Mouse (Mus musculus) thymus, postnatal 25 days (tissue): Measurements from ENCODE around the gene Ppfibp1.
A peak's percentile ranks its signal among the peaks of the same experiment; 100 is the strongest.

Source experiments
- DNase-seq: peaks from one replicate; pipeline ENCODE4 v3.0.0; 2022

The Ppfibp1 gene

GRCm38 (mm10) chr6:146963396-146964150 lies 75.3 kb downstream of the Ppfibp1 start:
- DNase-seq, result no peak

DNA sequence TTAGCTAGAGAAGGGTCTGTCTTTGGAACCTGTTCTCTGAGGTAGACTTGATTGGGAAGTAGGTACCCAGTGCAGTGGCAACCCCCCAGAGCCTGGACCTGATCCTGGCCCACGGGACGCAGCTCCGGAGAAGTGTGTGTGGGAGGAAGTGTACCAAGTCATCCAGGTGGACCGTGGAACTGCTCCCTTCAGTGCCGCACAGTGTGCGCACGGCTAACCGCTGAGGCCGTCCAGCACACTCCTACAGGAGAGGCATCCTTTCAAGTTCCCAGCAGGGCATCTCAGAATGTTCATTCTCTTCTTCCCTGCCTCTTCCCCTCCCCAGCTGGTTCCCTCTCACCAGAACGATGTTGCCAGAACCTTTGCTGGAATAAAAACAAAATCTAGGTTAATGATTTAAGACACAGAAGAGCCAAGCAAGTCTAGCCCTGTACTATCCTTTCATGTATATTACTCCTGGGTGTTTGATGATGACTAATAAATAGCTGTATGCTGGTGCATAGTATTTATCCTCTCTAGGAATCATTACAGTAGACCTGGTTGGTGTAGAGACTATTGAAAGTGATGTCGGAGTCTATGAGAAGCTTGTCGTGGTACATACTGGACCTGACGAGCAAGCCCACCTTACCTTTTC lies 77.0 kb downstream of the Ppfibp1 start:
- no peak for DNase-seq

GRCm38 (mm10) chr6:146966446-146967019 lies 78.2 kb downstream of the Ppfibp1 start:
- no peak for DNase-seq

- DNase-seq, result no peak
These were observed 79.5 kb downstream of the Ppfibp1 start for GRCm38 (mm10) chr6:146967836-146968235.

GRCm38 (mm10) chr6:146970811-146971210 lies 82.5 kb downstream of the Ppfibp1 start:
- DNase-seq, result no peak

GRCm38 (mm10) chr6:146971366-146971765 lies 83.1 kb downstream of the Ppfibp1 start:
- DNase-seq, result no peak

DNA sequence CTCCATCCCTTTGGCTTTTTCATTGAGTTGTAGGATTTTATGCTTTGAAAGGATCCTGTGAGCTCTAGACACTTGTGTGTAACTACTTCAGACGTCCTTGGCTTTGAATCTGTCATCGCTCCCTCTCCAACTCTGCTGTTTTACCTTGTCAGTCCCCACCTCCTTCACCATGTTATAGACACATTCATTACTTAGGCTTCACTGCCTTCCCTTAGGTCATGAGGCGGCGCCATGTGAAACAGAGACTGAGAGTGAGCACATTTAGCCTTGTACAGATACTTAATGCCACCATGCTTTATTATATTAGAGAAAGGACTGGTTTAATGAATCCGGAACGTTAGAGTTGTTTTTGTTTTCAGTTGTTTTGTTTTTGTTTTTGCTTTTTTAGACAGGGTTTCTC lies 83.7 kb downstream of the Ppfibp1 start:
- DNase-seq, result no peak

GRCm38 (mm10) chr6:146972740-146973139 lies 84.5 kb downstream of the Ppfibp1 start:
- DNase-seq, result no peak

- no peak for DNase-seq
These were observed 85.1 kb downstream of the Ppfibp1 start for GRCm38 (mm10) chr6:146973406-146973805.

- DNase-seq, result no peak
These were observed 85.5 kb downstream of the Ppfibp1 start for GRCm38 (mm10) chr6:146973830-146974229.

DNA sequence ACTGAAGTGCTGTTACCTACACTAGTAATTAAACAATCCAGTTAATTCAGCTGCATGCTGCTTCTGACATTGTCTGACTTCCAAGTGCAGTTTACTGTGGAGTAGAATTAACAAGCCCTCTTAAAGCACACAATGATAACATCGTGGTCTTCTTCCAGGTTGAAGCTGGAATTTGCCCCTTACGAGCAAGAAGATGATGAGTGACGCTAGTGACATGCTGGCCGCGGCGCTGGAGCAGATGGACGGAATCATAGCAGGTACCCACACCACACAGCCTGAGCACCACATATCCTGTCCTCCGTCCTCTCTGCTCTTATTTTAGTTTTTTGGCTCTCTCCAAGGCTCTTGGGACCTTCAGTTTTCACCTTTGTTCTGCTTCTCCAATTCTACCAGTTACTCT lies 88.2 kb downstream of the Ppfibp1 start:
- no peak for DNase-seq

GRCm38 (mm10) chr6:146978691-146979114 lies 90.4 kb downstream of the Ppfibp1 start:
- DNase-seq, result no peak

- no peak for DNase-seq
These were observed 90.9 kb downstream of the Ppfibp1 start for GRCm38 (mm10) chr6:146979115-146979744.

DNA sequence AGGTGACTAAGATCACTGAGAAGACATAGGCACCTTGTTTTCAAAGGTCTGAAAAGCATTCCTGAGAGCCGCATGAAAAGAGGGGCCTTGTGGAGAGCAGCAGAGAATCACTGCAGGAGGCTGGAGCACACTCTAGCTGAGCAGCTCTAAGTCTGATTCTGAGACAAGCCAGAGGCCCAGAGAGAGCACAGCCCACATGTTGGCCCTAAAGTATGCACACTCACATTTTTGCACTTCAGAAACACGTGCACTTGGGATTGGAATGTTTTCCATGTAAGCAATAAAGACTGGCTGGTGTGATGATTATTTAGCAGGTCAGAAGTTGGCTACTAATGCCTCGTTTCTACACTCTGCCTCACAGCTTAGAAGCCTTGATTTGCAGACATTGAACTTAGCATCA lies 91.7 kb downstream of the Ppfibp1 start:
- no peak for DNase-seq

DNA sequence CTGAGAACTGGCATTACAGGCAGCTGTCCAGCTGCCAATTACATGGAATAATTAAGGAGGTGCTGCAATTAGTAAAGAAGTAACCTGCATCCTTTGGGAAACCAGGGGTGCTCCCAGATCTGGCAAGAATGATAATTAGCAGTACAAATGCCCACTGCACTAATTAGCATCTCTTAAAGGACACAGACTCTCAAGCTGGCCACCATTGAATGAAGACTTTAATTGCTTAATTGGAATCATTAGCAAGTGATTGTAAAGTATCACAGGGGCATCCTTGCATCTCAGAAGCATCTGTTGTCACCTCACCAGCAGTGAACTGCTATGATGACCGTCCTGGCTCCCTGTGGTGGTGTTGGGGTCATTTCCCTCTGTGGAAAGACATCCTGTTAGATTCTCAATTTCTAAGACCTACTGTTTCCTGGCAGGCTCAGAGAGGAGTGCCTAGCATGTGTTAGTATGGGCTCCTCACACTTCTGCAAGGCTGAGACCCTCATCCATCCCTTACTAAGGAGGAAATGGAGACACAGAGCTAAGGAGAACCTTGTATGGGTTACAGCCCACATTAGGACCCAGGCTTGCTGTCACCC lies 93.1 kb downstream of the Ppfibp1 start:
- DNase-seq, result no peak

- DNase-seq, result no peak
These were observed 96.3 kb downstream of the Ppfibp1 start for GRCm38 (mm10) chr6:146984569-146984968.

DNA sequence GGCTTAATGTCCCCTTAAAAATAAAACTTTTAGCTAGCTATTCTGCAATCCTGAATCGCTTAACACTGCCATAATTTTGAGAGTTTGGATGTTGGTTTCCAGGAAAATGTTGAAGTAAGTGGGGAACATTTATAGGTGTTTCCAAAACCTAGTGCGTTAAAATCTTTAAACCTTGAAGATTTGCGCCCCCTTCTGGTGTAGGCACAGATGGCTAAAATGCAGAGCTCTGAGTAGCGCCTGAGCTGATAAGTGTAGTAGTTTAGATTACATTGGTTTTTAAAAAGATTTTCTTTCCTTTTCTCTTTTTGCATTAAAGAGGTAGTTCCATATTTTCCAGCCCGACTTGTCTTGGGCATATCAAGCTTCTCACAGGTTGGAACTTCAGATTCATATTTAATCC lies 105.9 kb downstream of the Ppfibp1 start:
- DNase-seq, result peak; percentile 39

GRCm38 (mm10) chr6:146995391-146995790 lies 107.1 kb downstream of the Ppfibp1 start:
- no peak for DNase-seq

GRCm38 (mm10) chr6:146995878-146996277 lies 107.6 kb downstream of the Ppfibp1 start:
- DNase-seq, result no peak

DNA sequence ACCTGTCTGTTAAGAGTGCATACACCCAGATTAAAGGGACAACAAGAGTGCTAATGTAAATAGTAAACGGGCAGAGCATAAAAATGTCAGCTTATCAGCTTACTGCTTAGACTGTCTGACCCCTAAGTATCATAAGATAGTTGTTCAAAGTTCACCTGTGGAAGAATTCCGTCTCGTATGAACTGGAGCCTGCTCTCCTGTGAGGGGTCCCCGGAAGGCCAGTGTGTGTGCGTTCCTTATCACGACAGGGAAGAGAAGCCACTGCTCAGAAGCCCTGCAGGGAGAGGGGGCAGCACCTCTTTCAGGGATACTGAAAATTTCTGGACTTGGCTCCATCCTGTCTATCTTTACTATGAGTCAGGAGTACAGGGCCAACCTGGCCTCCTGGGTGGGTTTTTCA lies 108.7 kb downstream of the Ppfibp1 start:
- DNase-seq, result no peak

- no peak for DNase-seq
These were observed 110.4 kb downstream of the Ppfibp1 start for GRCm38 (mm10) chr6:146998710-146999109.

- DNase-seq, result no peak
These were observed 111.0 kb downstream of the Ppfibp1 start for GRCm38 (mm10) chr6:146999302-146999701.

- DNase-seq, result no peak
These were observed 111.5 kb downstream of the Ppfibp1 start for GRCm38 (mm10) chr6:146999755-147000154.
